Mouse (Mus musculus) liver, embryonic 14.5 days (tissue): ENCODE data around the gene Eif1b.

Experiments used
- CTCF ChIP-seq: IDR thresholded peaks from 2 replicates; pipeline ENCODE4 v1.5.1; 2016; ENCODE audit warnings: antibody characterized with exemption, low read depth, control low read depth
- EP300 ChIP-seq: IDR thresholded peaks from 2 replicates; pipeline ENCODE4 v1.6.1; 2016; ENCODE audit warnings: antibody characterized with exemption, low read depth

DNA sequence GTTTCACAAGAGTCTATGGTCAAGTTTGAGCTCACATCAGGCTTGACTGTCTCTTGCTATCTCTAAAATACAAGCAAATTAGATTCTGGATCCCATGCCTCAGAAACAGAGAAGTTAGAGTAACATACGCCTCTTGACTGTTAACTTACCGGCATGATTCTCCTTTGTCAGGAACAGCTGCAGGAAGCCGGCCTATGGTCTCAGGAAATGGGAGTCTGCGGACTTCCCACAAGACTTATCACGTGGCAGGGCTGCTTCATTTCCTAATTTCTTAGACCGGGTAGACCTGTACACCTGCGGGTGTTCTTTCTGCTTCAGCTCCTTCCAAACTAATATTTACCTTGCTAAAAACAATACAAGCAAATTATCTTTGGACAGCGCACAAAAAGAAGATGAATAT lies 24.7 kb downstream of the Eif1b start:
- no peak for TF ChIP-seq EP300
- TF ChIP-seq CTCF = no peak
